Mouse (Mus musculus) CD8-positive naive resting alpha-beta T cell, adult 57 days (primary cell): ENCODE measurements around the gene Ptprc. TPM values are rescaled to one million over a fixed set of nuclear protein-coding genes. Genes with fewer than 3 reads are reported as not detected.

Source experiments
- total RNA-seq: library from RNA; stranded (reverse); gene quantifications from one replicate; pipeline ENCODE4 v1.2.4, GENCODE M21; 2023

The Ptprc gene
- total RNA-seq = 1,599 TPM

GRCm38 (mm10) chr1:138175494-138175893 lies at the start of gene Ptprc:
Gene Ptprc (minus strand): TSS chr1:138175708.

Other genes starting within 250 kb of the Ptprc start
- gene Atp6v1g3, start 98.0 kb upstream of the Ptprc start, total RNA-seq = not detected